Mouse (Mus musculus): ENCODE measurements around the gene Brca2.

DNA sequence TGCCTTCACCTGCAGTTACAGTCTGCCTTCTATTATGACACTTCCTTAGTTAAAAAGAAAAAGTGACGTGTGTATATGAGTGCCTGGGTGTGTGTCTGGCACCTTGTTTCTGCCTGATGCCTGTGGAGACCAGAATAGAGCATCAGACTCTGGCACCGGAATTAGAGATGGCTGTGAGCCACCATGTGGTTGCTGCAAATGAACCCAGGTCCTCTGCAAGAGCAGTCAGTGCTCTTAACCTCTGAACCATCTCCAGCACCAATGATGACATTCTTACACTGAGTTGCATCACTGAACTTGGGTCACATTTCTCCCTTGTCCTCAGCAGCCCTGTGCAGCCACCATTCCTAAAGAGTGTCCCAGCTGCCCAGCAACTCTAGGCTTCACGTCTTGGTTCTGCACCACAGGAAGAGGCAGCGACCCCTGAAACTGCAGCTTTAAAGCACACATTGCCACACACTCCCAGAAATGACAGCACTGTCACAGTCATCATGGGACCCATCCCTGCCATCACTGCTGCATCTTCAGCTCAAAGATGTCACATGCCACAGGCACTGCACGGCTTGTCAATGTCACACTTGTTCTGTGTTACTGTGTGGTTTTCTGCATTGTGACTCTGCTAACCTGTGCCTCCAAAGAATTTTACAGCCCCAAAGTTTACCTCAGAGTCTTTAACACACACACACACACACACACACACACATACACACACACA, 61.3 kb downstream of the Brca2 start:
- no peak for TF ChIP-seq GATA1 (IDR thresholded peaks at IDR 0.05; ENCODE audit: borderline replicate concordance, low read length)
- TF ChIP-seq FLI1 (IDR thresholded peaks at IDR 0.05; ENCODE audit: low read length), result no peak
